26 mouse cellular contexts compared by ENCODE assay signal in genomic region chr14:25602018-25602417, GRCm38 (mm10).
DNase-seq lines count a peak whose midpoint lies in the region; ATAC-seq lines count a peak whose summit lies in the region.
"Had no signal": no experiment of that assay in that cellular context is flagged by ENCODE, and none has a peak within 500 bp of the region (broad histone marks: within the 10 kb centered on the region; RNA-seq: fewer than 3 reads in every experiment).

No protein-coding gene starts in this region.

- H3K9ac ChIP-seq in hindbrain, embryonic 14.5 days, result no peak overlapping the region
- no peak overlapping the region for H3K9ac ChIP-seq in embryonic facial prominence, embryonic 13.5 days
- H3K9ac ChIP-seq: heart, embryonic 15.5 days; lung, embryonic 15.5 days; neural tube, embryonic 13.5 days had no signal

- intact Hi-C loops in heart, postnatal 10 days (cut with DNase I), result no loop called here

- peaks cover 47% of the 10 kb centered on the region for H3K36me3 ChIP-seq in hindbrain, embryonic 10.5 days
- H3K36me3 ChIP-seq in hindbrain, embryonic 14.5 days (replicated peaks; ENCODE audit: control insufficient read depth, insufficient read depth), result peaks cover 17% of the 10 kb centered on the region; the same call in 1 of the 2 replicates
- H3K36me3 ChIP-seq in embryonic facial prominence, embryonic 13.5 days, result peaks cover 23% of the 10 kb centered on the region
- H3K36me3 ChIP-seq: G1E had no signal

- no peaks in the 10 kb centered on the region for H3K9me3 ChIP-seq in hindbrain, embryonic 10.5 days
- H3K9me3 ChIP-seq in hindbrain, embryonic 14.5 days (ENCODE audit: control insufficient read depth, low read length), result no peaks in the 10 kb centered on the region
- H3K9me3 ChIP-seq in embryonic facial prominence, embryonic 13.5 days, result no peaks in the 10 kb centered on the region
- H3K9me3 ChIP-seq: heart, embryonic 10.5 days; heart, embryonic 15.5 days; lung, embryonic 15.5 days; neural tube, embryonic 13.5 days had no signal

- H3K4me1 ChIP-seq in hindbrain, embryonic 10.5 days (replicated peaks), result peaks cover 71% of the 10 kb centered on the region
- H3K4me1 ChIP-seq in hindbrain, embryonic 14.5 days (replicated peaks; ENCODE audit: control insufficient read depth, insufficient read depth, low read length), result peaks cover 30% of the 10 kb centered on the region
- peaks cover 79% of the 10 kb centered on the region for H3K4me1 ChIP-seq in embryonic facial prominence, embryonic 13.5 days

- H3K4me3 ChIP-seq in hindbrain, embryonic 10.5 days, result no peak overlapping the region
- no peak overlapping the region for H3K4me3 ChIP-seq in hindbrain, embryonic 14.5 days (replicated peaks; ENCODE audit: low read length)
- H3K4me3 ChIP-seq in embryonic facial prominence, embryonic 13.5 days, result no peak overlapping the region
- H3K4me3 ChIP-seq: heart, embryonic 10.5 days; heart, embryonic 15.5 days; lung, embryonic 15.5 days; neural tube, embryonic 13.5 days had no signal

- WGBS in hindbrain, embryonic 10.5 days, result 97% methylated on average over 2 of the region's 2 CpGs
- WGBS in hindbrain, embryonic 14.5 days, result 98% methylated on average over 2 of the region's 2 CpGs
- WGBS in embryonic facial prominence, embryonic 13.5 days, result 96% methylated on average over 2 of the region's 2 CpGs

- H3K27ac ChIP-seq in hindbrain, embryonic 10.5 days, result peak overlapping the region; percentile 84; the same call in 1 of the 2 replicates
- no peak overlapping the region for H3K27ac ChIP-seq in hindbrain, embryonic 14.5 days
- H3K27ac ChIP-seq in embryonic facial prominence, embryonic 13.5 days, result peak overlapping the region; percentile 7; the same call in 1 of the 2 replicates
- H3K27ac ChIP-seq: heart, embryonic 15.5 days; lung, embryonic 15.5 days had no signal

- ATAC-seq in hindbrain, embryonic 14.5 days (ENCODE audit: low FRiP score), result no peak
- ATAC-seq in embryonic facial prominence, embryonic 13.5 days (ENCODE audit: insufficient number of reproducible peaks, insufficient read depth, low FRiP score, low TSS enrichment, low read depth), result no peak
- ATAC-seq: forebrain, embryonic 16.5 days; hindbrain, embryonic 16.5 days; Patski had no signal

- H3K27me3 ChIP-seq in hindbrain, embryonic 10.5 days (ENCODE audit: insufficient read depth, poor library complexity, severe bottlenecking), result no peaks in the 10 kb centered on the region
- H3K27me3 ChIP-seq in hindbrain, embryonic 14.5 days (ENCODE audit: control insufficient read depth, insufficient read depth, low read length), result no peaks in the 10 kb centered on the region
- no peaks in the 10 kb centered on the region for H3K27me3 ChIP-seq in embryonic facial prominence, embryonic 13.5 days
- H3K27me3 ChIP-seq: heart, embryonic 15.5 days; lung, embryonic 15.5 days; neural tube, embryonic 13.5 days; Patski had no signal

- H3K4me2 ChIP-seq in hindbrain, embryonic 14.5 days (replicated peaks), result no peak overlapping the region
- H3K4me2 ChIP-seq in embryonic facial prominence, embryonic 13.5 days, result no peak overlapping the region
- H3K4me2 ChIP-seq: heart, embryonic 15.5 days; liver, embryonic 11.5 days; lung, embryonic 15.5 days; midbrain, embryonic 11.5 days; neural tube, embryonic 13.5 days had no signal

- peak; percentile 79 for DNase-seq in adrenal gland, adult 2 months
- no peak for DNase-seq in adrenal gland, adult 8-10 months
- DNase-seq in hindbrain, embryonic 10.5 days (ENCODE audit: low spot score), result no peak
- no peak for DNase-seq in hindbrain, embryonic 14.5 days (ENCODE audit: low spot score)
- DNase-seq in adrenal gland, postnatal 14 days, result peak; percentile 69
- DNase-seq in spleen, adult 18-20 months, result no peak
- DNase-seq in heart, postnatal 10 days, result no peak
- DNase-seq: cerebellum, adult 8-10 months; gastrocnemius, postnatal 25 days; heart, adult 11 months; heart, postnatal 36 days; kidney, adult 18-20 months; kidney, postnatal 4 days; lung, postnatal 36 days; thymus, postnatal 14 days had no signal

Comparison
In these comparisons a context has a peak if more than half of its experiments do, and no peak if none do; other contexts are left out.
1. DNase-seq: peak in adrenal gland, adult 2 months (single experiment) and adrenal gland, postnatal 14 days (single experiment); none in adrenal gland, adult 8-10 months (single experiment), hindbrain, embryonic 10.5 days (single experiment), hindbrain, embryonic 14.5 days (single experiment), spleen, adult 18-20 months (0 of 2) and heart, postnatal 10 days (0 of 2).